Mouse (Mus musculus): Measurements from ENCODE around the gene Pitpna.

- TF ChIP-seq POLR2A (IDR thresholded peaks at IDR 0.05; ENCODE audit: borderline replicate concordance, extremely low read depth, low read depth, low read length) (no peak), CTCF (IDR thresholded peaks at IDR 0.05; ENCODE audit: insufficient read depth, low read length) (no peak)
These were observed 20.9 kb downstream of the Pitpna start for GRCm38 (mm10) chr11:75608776-75609175.

Measured in lung, adult 2 months (tissue).